Mouse (Mus musculus) gastrocnemius, postnatal 36 days (tissue): Measurements from ENCODE around the gene Olfr229. TPM values are rescaled to one million over a fixed set of nuclear protein-coding genes. Genes with fewer than 3 reads are reported as not detected.
"Not testable (repeated sequence)": the region's sequence is repeated elsewhere in the genome, so short reads cannot be mapped to it uniquely, and the experiment has no call there.

ENCODE experiments used
- DNase-seq, 2 experiments: peaks; one replicate each; pipeline ENCODE4 v3.0.0; 2022
- intact Hi-C: fragments of 180-260 bp; cut with DNase I; formaldehyde crosslinking; loops from one replicate; pipeline ENCODE4 v1.15.1; 2025
- long read RNA-seq, 2 experiments: library from polyadenylated mRNA; stranded (forward); transcript quantifications; one replicate each; pipeline ENCODE4 v2.0.0; 2021
- total RNA-seq, 2 experiments: library from RNA; stranded (reverse); gene quantifications; 2 replicates each; pipeline ENCODE4 v1.2.3; 2021

The Olfr229 gene
- not detected for total RNA-seq
- long read RNA-seq, experiment 1: 0 reads
- long read RNA-seq, experiment 2: 0 reads

- intact Hi-C loops: no loop called here
- no peak for DNase-seq
Observed at GRCm38 (mm10) chr9:39907036-39907435, at the start of gene Olfr229. TSS of gene Olfr229 (plus strand) at chr9:39907336.

DNA sequence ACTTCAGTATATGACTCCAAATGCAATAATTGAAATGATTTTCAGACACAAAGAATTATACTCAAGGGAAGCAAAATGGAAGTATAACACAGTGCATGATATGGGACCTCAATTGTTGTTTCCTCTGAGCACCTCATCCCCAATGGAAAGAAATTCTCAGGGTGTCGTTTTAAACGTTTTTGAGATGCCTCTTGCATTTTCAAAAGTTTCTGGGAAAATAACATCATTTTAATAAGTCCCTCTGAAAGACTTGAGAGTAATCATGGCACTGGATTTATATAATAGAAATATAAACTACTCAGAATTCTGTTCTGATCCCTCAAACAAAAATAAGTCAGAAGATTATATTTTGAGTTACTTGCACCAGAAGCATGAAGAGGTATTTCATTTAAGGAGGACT is 41.0 kb upstream of the Olfr229 start, which contains the start of gene Olfr972:
Gene Olfr972 (plus strand): TSS at position 301 of the 400 bp plus-strand sequence.
- intact Hi-C loops: no loop called here
- DNase-seq: no peak

GRCm38 (mm10) chr9:39871986-39872385 is 35.1 kb upstream of the Olfr229 start:
- intact Hi-C loops, DNase-seq: not testable (repeated sequence)

GRCm38 (mm10) chr9:39877541-39878396 is 29.4 kb upstream of the Olfr229 start:
- DNase-seq, intact Hi-C loops: not testable (repeated sequence)

DNA sequence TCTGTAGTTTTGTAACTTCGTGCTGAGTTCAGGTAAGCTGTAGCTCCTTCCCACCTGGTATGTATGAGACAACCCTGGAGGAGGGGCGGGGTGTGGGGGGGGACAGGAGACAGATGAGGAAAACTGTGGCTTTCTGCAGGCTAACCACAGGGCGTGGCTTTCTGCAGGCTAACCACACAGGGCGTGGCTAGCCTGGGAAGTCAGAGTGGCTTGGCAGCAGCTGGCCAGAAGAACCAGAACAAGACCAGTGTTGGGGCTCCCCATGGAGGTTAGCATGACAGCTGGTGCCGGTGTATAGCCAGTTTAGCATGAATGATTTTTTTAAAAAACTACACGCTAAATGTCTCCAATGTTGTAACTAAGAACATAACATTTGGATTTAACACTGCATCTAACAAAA is 2.0 kb upstream of the Olfr229 start:
- intact Hi-C loops: no loop called here
- DNase-seq: no peak

DNA sequence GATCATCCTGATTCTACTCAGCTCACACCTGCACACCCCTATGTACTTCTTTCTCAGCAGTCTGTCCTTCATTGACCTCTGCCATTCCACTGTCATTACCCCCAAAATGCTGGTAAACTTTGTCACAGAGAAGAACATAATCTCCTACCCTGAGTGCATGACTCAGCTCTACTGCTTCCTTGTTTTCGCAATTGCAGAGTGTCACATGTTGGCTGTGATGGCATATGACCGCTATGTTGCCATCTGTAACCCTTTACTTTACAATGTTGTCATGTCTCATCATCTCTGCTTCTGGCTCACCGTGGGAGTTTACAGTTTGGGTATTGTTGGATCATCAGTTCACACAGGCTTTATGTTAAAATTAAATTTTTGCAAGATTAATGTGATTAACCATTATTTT is 2.8 kb downstream of the Olfr229 start:
- intact Hi-C loops: no loop called here
- DNase-seq: no peak

DNA sequence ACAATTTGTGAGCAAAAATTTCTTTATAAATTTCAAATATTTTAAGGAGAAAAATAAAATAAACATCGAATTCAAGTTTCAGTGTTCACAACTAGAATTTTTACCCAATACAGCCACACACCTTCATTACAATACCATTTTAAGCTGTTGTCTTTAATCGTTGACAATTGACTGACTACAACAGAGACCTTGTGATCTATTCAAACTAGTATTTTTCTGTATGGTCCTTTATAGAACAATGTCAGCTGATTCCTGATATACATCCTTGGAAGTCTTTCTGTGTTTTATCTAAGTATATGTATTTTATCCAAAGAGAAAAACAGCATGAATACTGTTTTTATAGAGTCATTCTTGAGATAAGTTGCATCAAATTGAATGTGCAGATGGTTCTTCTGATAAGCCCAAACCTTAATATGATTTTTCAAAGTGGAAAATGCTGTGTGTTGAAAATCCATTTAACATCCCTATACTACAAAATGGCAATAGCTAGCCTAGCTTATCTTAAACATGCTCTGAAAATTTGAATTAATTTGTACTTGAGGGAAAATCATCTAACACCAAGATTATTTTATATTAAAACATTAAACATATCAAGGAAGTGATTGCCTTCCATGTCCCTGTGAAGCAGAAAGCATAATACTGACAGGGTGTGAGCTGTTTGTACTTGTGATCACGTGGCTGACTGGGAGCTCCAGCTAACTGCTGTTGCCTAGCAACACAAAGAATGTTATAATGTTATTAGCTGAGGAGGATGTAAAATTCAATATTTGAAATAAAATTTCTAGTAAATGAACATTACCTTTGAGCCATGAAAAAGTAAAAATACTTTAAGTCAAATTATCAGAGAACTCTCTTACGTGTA is 21.1 kb downstream of the Olfr229 start:
- intact Hi-C loops, DNase-seq: not testable (repeated sequence)

- DNase-seq, intact Hi-C loops: not testable (repeated sequence)
Observed at GRCm38 (mm10) chr9:39928837-39929236, 21.7 kb downstream of the Olfr229 start.

GRCm38 (mm10) chr9:39937201-39937600 is 30.1 kb downstream of the Olfr229 start, which contains the start of gene Olfr974:
TSS of gene Olfr974 (plus strand) at chr9:39937501.
- no peak for DNase-seq
- intact Hi-C loops: no loop called here

- intact Hi-C loops: no loop called here
- no peak for DNase-seq
Observed at GRCm38 (mm10) chr9:39951946-39952345, 44.8 kb downstream of the Olfr229 start, which contains the start of gene Olfr975. TSS of gene Olfr975 (minus strand) at chr9:39952046.

DNA sequence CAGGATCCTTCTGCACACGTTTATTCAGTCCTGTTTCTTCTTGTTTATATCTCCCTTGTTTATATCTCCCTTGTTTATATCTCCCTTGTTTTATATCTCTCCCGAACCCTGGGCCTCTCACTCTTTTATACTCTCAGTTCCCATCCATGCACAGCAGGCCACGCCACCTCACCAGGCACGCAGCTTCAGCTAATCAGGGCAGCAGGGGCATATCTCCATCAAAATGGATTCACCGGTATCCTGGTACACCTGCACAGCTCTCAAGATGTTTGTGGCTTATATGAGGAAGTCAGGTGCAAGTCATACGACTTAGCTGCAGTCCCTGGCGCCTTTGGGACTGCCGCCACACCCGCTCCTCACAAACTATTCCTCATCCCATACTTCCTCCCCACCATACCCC is 53.9 kb downstream of the Olfr229 start, which contains the start of gene Olfr976:
Gene Olfr976 (minus strand): TSS at position 101 of the 400 bp plus-strand sequence.
- DNase-seq, intact Hi-C loops: not testable (repeated sequence)

Other genes starting within 250 kb of the Olfr229 start
- gene Olfr963, start 240.1 kb upstream of the Olfr229 start, total RNA-seq: not detected
- gene Olfr149, start 200.2 kb upstream of the Olfr229 start, total RNA-seq: not detected
- not detected for gene Olfr965, start 196.0 kb upstream of the Olfr229 start, total RNA-seq
- not detected for gene Olfr150, start 176.4 kb upstream of the Olfr229 start, total RNA-seq
- not detected for gene Olfr967, start 161.1 kb upstream of the Olfr229 start, total RNA-seq
- not detected for gene Olfr968, start 124.1 kb upstream of the Olfr229 start, total RNA-seq
- gene Olfr969, start 116.4 kb upstream of the Olfr229 start, total RNA-seq: not detected
- gene Olfr970, start 98.5 kb upstream of the Olfr229 start, total RNA-seq: not detected
- gene Olfr971, start 70.5 kb upstream of the Olfr229 start, total RNA-seq: not detected
- gene Olfr972, start 40.9 kb upstream of the Olfr229 start, total RNA-seq: not detected
- not detected for gene Olfr974, start 30.2 kb downstream of the Olfr229 start, total RNA-seq
- gene Olfr975, start 44.7 kb downstream of the Olfr229 start, total RNA-seq: not detected
- gene Olfr976, start 53.8 kb downstream of the Olfr229 start, total RNA-seq: not detected
- not detected for gene Olfr978, start 84.8 kb downstream of the Olfr229 start, total RNA-seq
- not detected for gene Olfr979, start 96.1 kb downstream of the Olfr229 start, total RNA-seq
- not detected for gene Olfr980, start 102.2 kb downstream of the Olfr229 start, total RNA-seq
- not detected for gene Olfr981, start 114.1 kb downstream of the Olfr229 start, total RNA-seq
- not detected for gene Olfr982, start 166.5 kb downstream of the Olfr229 start, total RNA-seq
- not detected for gene Olfr983, start 186.3 kb downstream of the Olfr229 start, total RNA-seq
- gene Olfr984, start 206.9 kb downstream of the Olfr229 start, total RNA-seq: not detected
- not detected for gene Olfr985, start 222.8 kb downstream of the Olfr229 start, total RNA-seq
- not detected for gene Tmem225, start 240.8 kb downstream of the Olfr229 start, total RNA-seq